Mouse (Mus musculus): ENCODE measurements at regions not wholly inside any gene's neighbourhood (a gene's known extent, or its start where the extent isn't known, plus 50 kb on each side); places are given as distances from the start of the nearest gene placed in this dataset.

GRCm38 (mm10) chr2:8379590-8379989, 870.2 kb upstream of the Celf2 start:
- no peak for DNase-seq (ENCODE audit: low spot score, missing footprints)
- H3K4me2 ChIP-seq: no peak overlapping the region
- no peaks in the 10 kb centered on the region for H3K36me3 ChIP-seq (ENCODE audit: control insufficient read depth, insufficient read depth, low read length)
- no peak overlapping the region for H3K9ac ChIP-seq (ENCODE audit: low read length)
- 95% methylated on average over 3 of the region's 3 CpGs for WGBS
- no peak for ATAC-seq (ENCODE audit: low FRiP score)
- no peaks in the 10 kb centered on the region for H3K27me3 ChIP-seq (ENCODE audit: control insufficient read depth, insufficient read depth, low read length)
- H3K27ac ChIP-seq (ENCODE audit: low read depth, low read length): no peak overlapping the region
- H3K4me3 ChIP-seq (ENCODE audit: low read depth, low read length): no peak overlapping the region
- H3K9me3 ChIP-seq (ENCODE audit: control insufficient read depth, low read length): no peaks in the 10 kb centered on the region
- no peaks in the 10 kb centered on the region for H3K4me1 ChIP-seq (ENCODE audit: control insufficient read depth, insufficient read depth, low read length)

DNA sequence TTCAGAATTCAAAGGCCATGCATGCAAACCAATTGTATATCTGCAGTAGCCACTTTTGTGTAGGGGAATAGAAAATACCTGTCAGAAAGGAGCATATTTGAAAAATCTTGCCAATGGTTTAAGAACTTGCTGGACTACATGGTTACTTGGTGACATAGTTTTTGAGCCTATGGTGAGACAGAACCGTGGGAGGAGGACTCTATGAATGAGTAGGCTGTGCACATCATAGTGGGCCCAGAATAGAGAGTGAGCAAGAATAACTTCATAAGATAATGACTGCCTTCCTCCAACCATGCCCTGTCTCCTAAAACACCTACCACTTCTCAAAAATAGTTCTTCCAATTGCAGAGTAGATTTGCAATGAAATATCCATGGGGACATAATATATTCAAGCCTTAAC, 838.5 kb upstream of the Celf2 start:
- Histone ChIP-seq H3K4me2 (no peak overlapping the region), H3K9me3 (ENCODE audit: control insufficient read depth, low read length) (no peaks in the 10 kb centered on the region), H3K4me3 (ENCODE audit: low read depth, low read length) (no peak overlapping the region), H3K9ac (ENCODE audit: low read length) (no peak overlapping the region), H3K27me3 (ENCODE audit: control insufficient read depth, insufficient read depth, low read length) (no peaks in the 10 kb centered on the region), H3K36me3 (ENCODE audit: control insufficient read depth, insufficient read depth, low read length) (no peaks in the 10 kb centered on the region), H3K27ac (ENCODE audit: low read depth, low read length) (no peak overlapping the region), H3K4me1 (ENCODE audit: control insufficient read depth, insufficient read depth, low read length) (no peaks in the 10 kb centered on the region)
- no peak for DNase-seq (ENCODE audit: low spot score, missing footprints)
- 80% methylated on average over 1 of the region's 1 CpGs for WGBS
- no peak for ATAC-seq (ENCODE audit: low FRiP score)

GRCm38 (mm10) chr2:8344748-8345147, 835.4 kb upstream of the Celf2 start:
- Histone ChIP-seq H3K4me2 (no peak overlapping the region), H3K27me3 (ENCODE audit: control insufficient read depth, insufficient read depth, low read length) (no peaks in the 10 kb centered on the region), H3K4me3 (ENCODE audit: low read depth, low read length) (no peak overlapping the region), H3K9me3 (ENCODE audit: control insufficient read depth, low read length) (no peaks in the 10 kb centered on the region), H3K27ac (ENCODE audit: low read depth, low read length) (no peak overlapping the region), H3K36me3 (ENCODE audit: control insufficient read depth, insufficient read depth, low read length) (no peaks in the 10 kb centered on the region), H3K9ac (ENCODE audit: low read length) (no peak overlapping the region), H3K4me1 (ENCODE audit: control insufficient read depth, insufficient read depth, low read length) (no peaks in the 10 kb centered on the region)
- WGBS: 96% methylated on average over 3 of the region's 3 CpGs
- ATAC-seq (ENCODE audit: low FRiP score) (no peak), DNase-seq (ENCODE audit: low spot score, missing footprints) (no peak)

DNA sequence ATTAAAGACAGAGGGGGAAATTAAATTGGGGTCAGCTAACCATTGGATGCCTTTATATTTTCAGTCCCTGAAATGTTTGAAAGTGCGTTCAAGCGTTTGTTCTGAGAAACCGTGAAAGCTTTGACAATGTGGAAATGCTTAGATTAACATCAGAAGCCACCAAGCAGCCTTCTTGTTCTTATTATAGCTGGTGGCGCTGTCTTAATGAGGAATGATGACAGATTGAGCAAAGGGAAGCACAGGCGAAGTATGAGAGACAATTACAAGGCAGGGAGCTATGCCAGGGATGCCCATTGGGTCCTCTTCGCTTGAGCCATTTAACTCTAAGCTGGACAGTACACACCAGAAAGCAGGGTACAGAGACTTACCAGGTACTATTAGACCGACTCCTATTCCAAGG, 828.9 kb upstream of the Celf2 start:
- H3K4me2 ChIP-seq: no peak overlapping the region
- H3K9me3 ChIP-seq (ENCODE audit: control insufficient read depth, low read length): no peaks in the 10 kb centered on the region
- H3K4me3 ChIP-seq (ENCODE audit: low read depth, low read length): no peak overlapping the region
- no peak overlapping the region for H3K27ac ChIP-seq (ENCODE audit: low read depth, low read length)
- no peaks in the 10 kb centered on the region for H3K4me1 ChIP-seq (ENCODE audit: control insufficient read depth, insufficient read depth, low read length)
- no peaks in the 10 kb centered on the region for H3K27me3 ChIP-seq (ENCODE audit: control insufficient read depth, insufficient read depth, low read length)
- no peaks in the 10 kb centered on the region for H3K36me3 ChIP-seq (ENCODE audit: control insufficient read depth, insufficient read depth, low read length)
- no peak for ATAC-seq (ENCODE audit: low FRiP score)
- WGBS: 85% methylated on average over 7 of the region's 7 CpGs
- H3K9ac ChIP-seq (ENCODE audit: low read length): no peak overlapping the region
- no peak for DNase-seq (ENCODE audit: low spot score, missing footprints)

- Histone ChIP-seq H3K27ac (ENCODE audit: low read depth, low read length) (no peak overlapping the region), H3K4me2 (no peak overlapping the region), H3K4me3 (ENCODE audit: low read depth, low read length) (no peak overlapping the region), H3K36me3 (ENCODE audit: control insufficient read depth, insufficient read depth, low read length) (no peaks in the 10 kb centered on the region), H3K9ac (ENCODE audit: low read length) (no peak overlapping the region), H3K9me3 (ENCODE audit: control insufficient read depth, low read length) (no peaks in the 10 kb centered on the region), H3K27me3 (ENCODE audit: control insufficient read depth, insufficient read depth, low read length) (no peaks in the 10 kb centered on the region), H3K4me1 (ENCODE audit: control insufficient read depth, insufficient read depth, low read length) (no peaks in the 10 kb centered on the region)
- DNase-seq (ENCODE audit: low spot score, missing footprints) (no peak), ATAC-seq (ENCODE audit: low FRiP score) (no peak)
- 76% methylated on average over 2 of the region's 2 CpGs for WGBS
Observed at GRCm38 (mm10) chr2:8296001-8296400, 786.6 kb upstream of the Celf2 start.

DNA sequence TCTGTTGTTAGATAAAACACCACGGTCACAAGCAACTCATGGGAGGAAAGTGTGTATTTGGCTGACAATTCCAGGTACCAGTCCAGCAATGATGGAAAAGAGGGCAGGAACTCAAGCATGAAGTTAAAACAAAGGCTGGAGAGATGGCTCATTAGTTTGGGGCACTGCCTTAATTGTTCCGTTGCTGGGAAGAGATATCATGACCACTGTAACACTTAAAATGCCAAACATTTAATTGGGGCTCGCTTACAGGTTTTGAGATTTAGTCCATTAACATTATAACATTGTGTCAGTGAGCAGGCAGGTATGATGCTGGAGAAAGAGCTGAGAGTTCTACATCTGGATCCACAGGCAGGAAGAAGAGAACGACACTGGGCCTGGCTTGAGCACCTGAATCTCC, 782.0 kb upstream of the Celf2 start:
- WGBS: 92% methylated on average over 4 of the region's 4 CpGs
- Histone ChIP-seq H3K9me3 (ENCODE audit: control insufficient read depth, low read length) (no peaks in the 10 kb centered on the region), H3K4me1 (ENCODE audit: control insufficient read depth, insufficient read depth, low read length) (no peaks in the 10 kb centered on the region), H3K27me3 (ENCODE audit: control insufficient read depth, insufficient read depth, low read length) (no peaks in the 10 kb centered on the region), H3K4me3 (ENCODE audit: low read depth, low read length) (no peak overlapping the region), H3K9ac (ENCODE audit: low read length) (no peak overlapping the region), H3K36me3 (ENCODE audit: control insufficient read depth, insufficient read depth, low read length) (no peaks in the 10 kb centered on the region), H3K4me2 (no peak overlapping the region), H3K27ac (ENCODE audit: low read depth, low read length) (no peak overlapping the region)
- DNase-seq (ENCODE audit: low spot score, missing footprints) (no peak), ATAC-seq (ENCODE audit: low FRiP score) (no peak)

- no peak overlapping the region for H3K4me2 ChIP-seq
- ATAC-seq (ENCODE audit: low FRiP score): no peak
Observed at GRCm38 (mm10) chr2:8287403-8287802, 778.0 kb upstream of the Celf2 start.

GRCm38 (mm10) chr2:8276127-8276773, 766.9 kb upstream of the Celf2 start:
- Histone ChIP-seq H3K27me3 (ENCODE audit: control insufficient read depth, insufficient read depth, low read length) (no peaks in the 10 kb centered on the region), H3K4me3 (ENCODE audit: low read depth, low read length) (no peak overlapping the region), H3K9ac (ENCODE audit: low read length) (no peak overlapping the region), H3K4me1 (ENCODE audit: control insufficient read depth, insufficient read depth, low read length) (no peaks in the 10 kb centered on the region), H3K4me2 (no peak overlapping the region), H3K9me3 (ENCODE audit: control insufficient read depth, low read length) (no peaks in the 10 kb centered on the region), H3K36me3 (ENCODE audit: control insufficient read depth, insufficient read depth, low read length) (no peaks in the 10 kb centered on the region), H3K27ac (ENCODE audit: low read depth, low read length) (no peak overlapping the region)
- no peak for ATAC-seq (ENCODE audit: low FRiP score)
- no peak for DNase-seq (ENCODE audit: low spot score, missing footprints)
- 97% methylated on average over 1 of the region's 1 CpGs for WGBS

More at GRCm38 (mm10) chr2:8287403-8287802, 778.0 kb upstream of the Celf2 start:
- no peaks in the 10 kb centered on the region for H3K36me3 ChIP-seq (ENCODE audit: control insufficient read depth, insufficient read depth, low read length)
- no peak overlapping the region for H3K27ac ChIP-seq (ENCODE audit: low read depth, low read length)
- no peaks in the 10 kb centered on the region for H3K9me3 ChIP-seq (ENCODE audit: control insufficient read depth, low read length)
- no peak overlapping the region for H3K9ac ChIP-seq (ENCODE audit: low read length)
- no peak overlapping the region for H3K4me3 ChIP-seq (ENCODE audit: low read depth, low read length)
- WGBS: 90% methylated on average over 4 of the region's 4 CpGs
- DNase-seq (ENCODE audit: low spot score, missing footprints): no peak
- H3K27me3 ChIP-seq (ENCODE audit: control insufficient read depth, insufficient read depth, low read length): no peaks in the 10 kb centered on the region
- H3K4me1 ChIP-seq (ENCODE audit: control insufficient read depth, insufficient read depth, low read length): no peaks in the 10 kb centered on the region
